In the genomic region with DNA sequence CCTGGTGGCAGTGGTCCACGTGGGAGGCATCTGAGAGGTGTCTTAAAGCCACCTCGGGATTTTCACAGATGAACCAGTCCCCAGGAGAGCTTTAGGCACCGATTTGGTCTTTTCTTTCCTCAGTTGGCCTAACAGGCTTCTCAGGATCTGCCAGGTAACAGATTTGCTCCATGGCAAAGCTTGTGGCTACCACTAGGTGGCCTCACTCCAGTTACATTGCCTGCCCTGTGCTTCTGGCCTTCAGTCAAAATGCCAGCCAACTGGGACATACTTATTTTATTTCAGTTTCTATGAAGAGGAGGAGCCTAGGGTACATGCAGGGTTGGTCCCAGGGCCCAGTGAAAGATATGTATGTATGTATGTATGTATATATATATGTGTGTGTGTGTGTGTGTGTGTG, we compare ENCODE assay signal across 8 mouse cellular contexts. TPM values are rescaled to one million over a fixed set of nuclear protein-coding genes. Genes with fewer than 3 reads are reported as not detected.
DNase-seq lines count a peak whose midpoint lies in the region; TF ChIP-seq lines count a peak whose summit lies in the region.

No protein-coding gene starts in this region.

- peak; percentile 86 for TF ChIP-seq CTCF in layer of hippocampus, adult 2 months (conservative IDR thresholded peaks at IDR 0.05)

- H3K4me3 ChIP-seq in layer of hippocampus, adult 2 months, result no peak overlapping the region

- no peak for DNase-seq in layer of hippocampus, adult 2 months (ENCODE audit: low spot score in 2 of 2)
- no peak for DNase-seq in layer of hippocampus, postnatal 25 days (ENCODE audit: extremely low spot score in 1 of 2, low spot score in 1 of 2)
- DNase-seq in NIH3T3 (ENCODE audit: low read depth), result peak; percentile 76
- peak; percentile 47 for DNase-seq in cerebellum, adult 8-10 months
- DNase-seq in kidney, adult 9 months, result peak; percentile 73
- DNase-seq in naive thymus-derived CD4-positive, alpha-beta T cell, adult 2 months (ENCODE audit: low read depth), result peak; percentile 64
- DNase-seq in c-Kit-positive CD71-positive TER-119-positive erythroid progenitor cells, embryonic 14.5 days (ENCODE audit: low spot score), result no peak
- DNase-seq in layer of hippocampus, adult 9-11 months, result no peak

- H3K27ac ChIP-seq in layer of hippocampus, adult 2 months, result no peak overlapping the region

RNA-seq across cellular contexts. Expression of a gene that starts 6.9 kb away (rescaled TPM):
- total RNA-seq in layer of hippocampus, adult 2 months (2021), result 10 to 100 TPM; 18.6 to 28.7 TPM
- total RNA-seq in layer of hippocampus, postnatal 25 days (2021), result 10 to 100 TPM; 15.2 to 22.4 TPM

RNA-seq across cellular contexts. Expression of a gene that starts 24.2 kb away (rescaled TPM):
- 10 to 100 TPM; 13.4 to 14.3 TPM for total RNA-seq in layer of hippocampus, adult 2 months (2021)
- total RNA-seq in layer of hippocampus, postnatal 25 days (2021), result 10 to 100 TPM; 15.7 TPM

Comparison
In these comparisons a context has a peak if more than half of its experiments do, and no peak if none do; other contexts are left out.
1. DNase-seq: peak in NIH3T3 (single experiment), cerebellum, adult 8-10 months (single experiment), kidney, adult 9 months (single experiment) and naive thymus-derived CD4-positive, alpha-beta T cell, adult 2 months (single experiment); none in layer of hippocampus, adult 2 months (0 of 2), layer of hippocampus, postnatal 25 days (0 of 2), c-Kit-positive CD71-positive TER-119-positive erythroid progenitor cells, embryonic 14.5 days (single experiment) and layer of hippocampus, adult 9-11 months (single experiment).